Mouse (Mus musculus): ENCODE measurements at regions not wholly inside any gene's neighbourhood (a gene's known extent, or its start where the extent isn't known, plus 50 kb on each side); places are given as distances from the start of the nearest gene placed in this dataset.
"Not testable (repeated sequence)": the region's sequence is repeated elsewhere in the genome, so short reads cannot be mapped to it uniquely, and the experiment has no call there.

DNA sequence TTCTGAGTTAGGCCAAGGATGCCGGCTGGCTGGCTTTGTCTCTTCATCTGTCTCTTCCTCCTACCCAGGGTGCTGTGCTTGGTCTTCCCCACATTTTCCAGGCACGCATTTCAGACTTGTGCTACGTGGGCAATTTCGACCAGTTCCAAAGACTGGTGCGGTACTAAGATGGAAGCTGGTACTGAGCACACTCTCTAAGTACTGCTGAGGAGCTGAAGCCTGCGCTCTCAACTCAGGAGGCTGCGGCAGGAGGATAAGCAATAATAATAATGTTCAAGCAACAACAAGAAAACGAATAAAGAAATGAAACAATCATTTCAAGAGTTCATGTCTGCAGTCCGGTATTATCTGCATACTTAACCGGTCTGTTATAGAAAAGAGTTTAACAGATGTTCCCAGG is 127.9 kb downstream of the Tpbg start:
- H3K36me3 ChIP-seq (ENCODE audit: control insufficient read depth, insufficient read depth, low read length, poor library complexity, severe bottlenecking) = no peaks in the 10 kb centered on the region
- H3K9ac ChIP-seq (ENCODE audit: low read depth, poor library complexity, severe bottlenecking) = no peak overlapping the region
- TF ChIP-seq CTCF (IDR thresholded peaks at IDR 0.05; ENCODE audit: low read depth, low read length) (no peak), EP300 (IDR thresholded peaks at IDR 0.05; ENCODE audit: insufficient read depth, low read depth, low read length) (no peak), POLR2A (IDR thresholded peaks at IDR 0.05; ENCODE audit: insufficient read depth, low read length) (no peak)
- H3K4me1 ChIP-seq (ENCODE audit: control insufficient read depth, insufficient read depth, low read length) = no peaks in the 10 kb centered on the region
- H3K27me3 ChIP-seq (ENCODE audit: control insufficient read depth, insufficient read depth, low read length, poor library complexity, severe bottlenecking) = no peaks in the 10 kb centered on the region
- no peak overlapping the region for H3K4me3 ChIP-seq (ENCODE audit: low read depth, low read length)
- H3K27ac ChIP-seq (ENCODE audit: insufficient read depth, low read length) = no peak overlapping the region
- H3K9me3 ChIP-seq (replicated peaks; ENCODE audit: control insufficient read depth, insufficient read depth, low read length, poor library complexity, severe bottlenecking) = no peaks in the 10 kb centered on the region

DNA sequence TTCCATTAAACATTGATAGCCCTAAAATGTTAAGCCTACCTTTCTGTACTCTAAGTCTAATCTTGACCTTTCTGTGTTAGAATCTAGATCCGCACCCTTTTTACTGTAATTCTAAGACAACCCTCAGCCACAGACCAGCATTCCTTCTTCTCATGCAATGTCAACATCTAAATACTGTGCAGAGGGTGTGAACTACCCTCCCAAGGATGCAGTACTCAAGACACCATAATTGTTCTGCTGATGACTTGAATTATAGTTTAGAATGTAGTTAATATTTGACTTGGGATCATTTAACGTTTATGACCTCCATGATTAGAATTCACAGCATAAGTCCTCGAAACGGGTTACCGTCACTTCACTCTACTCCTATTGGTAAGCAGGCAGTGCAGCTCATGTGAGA is 139.2 kb downstream of the Tpbg start:
- TF ChIP-seq EP300 (IDR thresholded peaks at IDR 0.05; ENCODE audit: insufficient read depth, low read depth, low read length) (no peak), CTCF (IDR thresholded peaks at IDR 0.05; ENCODE audit: low read depth, low read length) (no peak), POLR2A (IDR thresholded peaks at IDR 0.05; ENCODE audit: insufficient read depth, low read length) (no peak)
- Histone ChIP-seq H3K36me3 (ENCODE audit: control insufficient read depth, insufficient read depth, low read length, poor library complexity, severe bottlenecking) (no peaks in the 10 kb centered on the region), H3K9ac (ENCODE audit: low read depth, poor library complexity, severe bottlenecking) (no peak overlapping the region), H3K4me1 (ENCODE audit: control insufficient read depth, insufficient read depth, low read length) (no peaks in the 10 kb centered on the region), H3K27me3 (ENCODE audit: control insufficient read depth, insufficient read depth, low read length, poor library complexity, severe bottlenecking) (no peaks in the 10 kb centered on the region), H3K4me3 (ENCODE audit: low read depth, low read length) (no peak overlapping the region), H3K27ac (ENCODE audit: insufficient read depth, low read length) (no peak overlapping the region), H3K9me3 (replicated peaks; ENCODE audit: control insufficient read depth, insufficient read depth, low read length, poor library complexity, severe bottlenecking) (no peaks in the 10 kb centered on the region)

DNA sequence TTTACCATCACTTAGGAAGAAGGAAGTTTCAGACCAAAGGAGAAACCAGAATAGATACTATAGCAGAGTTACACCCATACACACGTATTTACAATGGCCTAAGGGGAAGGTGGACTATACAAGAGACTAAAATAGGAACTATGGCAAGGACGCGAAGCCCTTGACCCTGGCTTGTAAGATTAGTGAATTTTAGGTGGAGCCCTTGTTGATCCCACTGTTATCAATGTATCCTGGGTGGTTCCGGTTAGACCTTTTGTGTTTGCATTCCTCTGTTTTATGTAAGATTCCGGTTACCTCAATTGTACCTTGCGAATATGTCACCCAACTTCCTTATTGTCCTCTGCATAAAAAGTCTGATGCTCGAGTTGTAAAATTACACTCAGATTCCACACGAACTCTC is 141.3 kb downstream of the Tpbg start:
- H3K4me3 ChIP-seq (ENCODE audit: low read depth, low read length); H3K36me3 ChIP-seq (ENCODE audit: control insufficient read depth, insufficient read depth, low read length, poor library complexity, severe bottlenecking); H3K9ac ChIP-seq (ENCODE audit: low read depth, poor library complexity, severe bottlenecking); H3K9me3 ChIP-seq (replicated peaks; ENCODE audit: control insufficient read depth, insufficient read depth, low read length, poor library complexity, severe bottlenecking); H3K27me3 ChIP-seq (ENCODE audit: control insufficient read depth, insufficient read depth, low read length, poor library complexity, severe bottlenecking); H3K4me1 ChIP-seq (ENCODE audit: control insufficient read depth, insufficient read depth, low read length); H3K27ac ChIP-seq (ENCODE audit: insufficient read depth, low read length): not testable (repeated sequence)

DNA sequence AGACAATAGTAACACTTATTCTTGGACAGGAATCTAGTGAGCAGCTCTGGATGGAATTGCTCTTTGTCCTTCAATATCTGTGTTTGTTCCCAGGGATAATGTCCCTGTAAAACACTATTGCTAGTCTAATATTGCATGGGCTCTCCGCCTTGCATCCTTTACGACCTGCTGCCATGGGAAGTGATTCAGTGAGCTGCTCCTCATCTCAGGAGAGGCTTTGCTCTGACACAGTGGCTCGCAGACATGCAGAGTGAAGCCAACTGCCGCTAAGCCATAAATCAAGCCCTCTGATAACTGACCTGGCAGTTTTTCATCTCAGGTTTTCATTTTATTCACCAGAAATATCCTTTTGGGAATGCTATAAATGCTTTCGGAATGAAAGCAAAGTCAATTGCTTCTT is 143.5 kb downstream of the Tpbg start:
- no peaks in the 10 kb centered on the region for H3K4me1 ChIP-seq (ENCODE audit: control insufficient read depth, insufficient read depth, low read length)

DNA sequence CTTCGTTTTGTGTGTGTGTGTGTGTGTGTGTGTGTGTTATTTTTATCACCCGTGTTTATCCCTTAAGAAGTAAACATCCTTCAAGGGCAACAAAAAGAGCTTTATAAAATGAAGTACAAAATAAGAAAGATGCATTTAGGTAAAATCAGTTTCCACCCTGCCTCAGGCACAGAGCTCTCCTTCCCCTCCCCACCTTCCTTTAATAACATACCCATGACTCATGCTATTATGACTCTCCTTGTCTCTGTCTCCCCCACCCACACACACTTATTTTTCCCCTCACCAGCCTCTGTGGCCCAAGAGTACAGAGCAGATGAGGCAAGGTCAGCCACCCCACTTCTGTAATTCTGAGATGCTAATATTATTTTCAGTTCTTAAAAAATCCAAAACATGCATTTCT is 144.0 kb downstream of the Tpbg start:
- H3K27ac ChIP-seq (ENCODE audit: insufficient read depth, low read length) = no peak overlapping the region
- H3K9ac ChIP-seq (ENCODE audit: low read depth, poor library complexity, severe bottlenecking) = no peak overlapping the region
- no peaks in the 10 kb centered on the region for H3K9me3 ChIP-seq (replicated peaks; ENCODE audit: control insufficient read depth, insufficient read depth, low read length, poor library complexity, severe bottlenecking)
- TF ChIP-seq CTCF (IDR thresholded peaks at IDR 0.05; ENCODE audit: low read depth, low read length) (no peak), EP300 (IDR thresholded peaks at IDR 0.05; ENCODE audit: insufficient read depth, low read depth, low read length) (no peak), POLR2A (IDR thresholded peaks at IDR 0.05; ENCODE audit: insufficient read depth, low read length) (no peak)
- H3K27me3 ChIP-seq (ENCODE audit: control insufficient read depth, insufficient read depth, low read length, poor library complexity, severe bottlenecking) = no peaks in the 10 kb centered on the region
- H3K4me1 ChIP-seq (ENCODE audit: control insufficient read depth, insufficient read depth, low read length) = no peaks in the 10 kb centered on the region
- H3K36me3 ChIP-seq (ENCODE audit: control insufficient read depth, insufficient read depth, low read length, poor library complexity, severe bottlenecking) = no peaks in the 10 kb centered on the region
- no peak overlapping the region for H3K4me3 ChIP-seq (ENCODE audit: low read depth, low read length)

More for the DNA sequence above, 143.5 kb downstream of the Tpbg start:
- Histone ChIP-seq H3K36me3 (ENCODE audit: control insufficient read depth, insufficient read depth, low read length, poor library complexity, severe bottlenecking) (no peaks in the 10 kb centered on the region), H3K27me3 (ENCODE audit: control insufficient read depth, insufficient read depth, low read length, poor library complexity, severe bottlenecking) (no peaks in the 10 kb centered on the region), H3K9me3 (replicated peaks; ENCODE audit: control insufficient read depth, insufficient read depth, low read length, poor library complexity, severe bottlenecking) (no peaks in the 10 kb centered on the region), H3K27ac (ENCODE audit: insufficient read depth, low read length) (no peak overlapping the region), H3K4me3 (ENCODE audit: low read depth, low read length) (no peak overlapping the region), H3K9ac (ENCODE audit: low read depth, poor library complexity, severe bottlenecking) (no peak overlapping the region)
- TF ChIP-seq CTCF (IDR thresholded peaks at IDR 0.05; ENCODE audit: low read depth, low read length) (no peak), EP300 (IDR thresholded peaks at IDR 0.05; ENCODE audit: insufficient read depth, low read depth, low read length) (no peak), POLR2A (IDR thresholded peaks at IDR 0.05; ENCODE audit: insufficient read depth, low read length) (no peak)

DNA sequence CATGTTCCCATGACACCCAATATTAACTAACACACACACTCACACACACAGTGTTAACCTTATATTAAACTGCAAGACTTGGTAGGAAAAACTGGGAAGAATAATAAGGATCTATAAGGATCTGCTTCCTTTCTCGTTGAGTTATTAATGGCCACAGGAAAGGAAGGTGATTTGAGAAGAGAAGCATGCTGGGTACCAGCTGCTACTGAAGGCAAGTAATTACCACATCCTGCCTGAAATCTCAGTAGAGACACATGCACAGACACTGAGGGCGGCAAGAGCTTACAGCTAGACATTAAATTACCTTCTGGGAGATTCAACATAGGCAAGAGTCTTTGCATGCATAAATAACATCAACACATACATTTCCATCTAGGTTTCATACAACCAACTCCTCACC is 160.8 kb downstream of the Tpbg start:
- Histone ChIP-seq H3K9ac (ENCODE audit: low read depth, poor library complexity, severe bottlenecking) (no peak overlapping the region), H3K4me1 (ENCODE audit: control insufficient read depth, insufficient read depth, low read length) (no peaks in the 10 kb centered on the region), H3K27me3 (ENCODE audit: control insufficient read depth, insufficient read depth, low read length, poor library complexity, severe bottlenecking) (no peaks in the 10 kb centered on the region), H3K27ac (ENCODE audit: insufficient read depth, low read length) (no peak overlapping the region), H3K4me3 (ENCODE audit: low read depth, low read length) (no peak overlapping the region), H3K9me3 (replicated peaks; ENCODE audit: control insufficient read depth, insufficient read depth, low read length, poor library complexity, severe bottlenecking) (no peaks in the 10 kb centered on the region), H3K36me3 (ENCODE audit: control insufficient read depth, insufficient read depth, low read length, poor library complexity, severe bottlenecking) (no peaks in the 10 kb centered on the region)
- TF ChIP-seq POLR2A (IDR thresholded peaks at IDR 0.05; ENCODE audit: insufficient read depth, low read length) (no peak), CTCF (IDR thresholded peaks at IDR 0.05; ENCODE audit: low read depth, low read length) (no peak), EP300 (IDR thresholded peaks at IDR 0.05; ENCODE audit: insufficient read depth, low read depth, low read length) (no peak)
